Mouse (Mus musculus) ES-Bruce4 (cell line): Measurements from ENCODE around the gene Asna1. TPM values are rescaled to one million over a fixed set of nuclear protein-coding genes. Genes with fewer than 3 reads are reported as not detected.

ENCODE experiments used
- H3K27ac ChIP-seq: 2 replicates; pipeline ENCODE4 v1.5.1; 2012; ENCODE audit warnings: low read length, inconsistent platforms; ENCODE audit not compliant: insufficient read depth
- H3K27me3 ChIP-seq: 2 replicates; pipeline ENCODE4 v1.6.1; 2012; ENCODE audit warnings: mild to moderate bottlenecking, low read length, inconsistent platforms; ENCODE audit not compliant: control insufficient read depth, poor library complexity, insufficient read depth, severe bottlenecking
- H3K36me3 ChIP-seq: 2 replicates; pipeline ENCODE4 v1.6.1; 2012; ENCODE audit warnings: inconsistent platforms, mild to moderate bottlenecking, low read length, moderate library complexity; ENCODE audit not compliant: control insufficient read depth, poor library complexity, insufficient read depth, severe bottlenecking
- H3K4me1 ChIP-seq: one replicate; pipeline ENCODE4 v1.8.1; 2011; ENCODE audit warnings: low read length; ENCODE audit not compliant: control insufficient read depth, insufficient read depth
- H3K4me3 ChIP-seq: 2 replicates; pipeline ENCODE4 v1.5.1; 2011; ENCODE audit warnings: low read depth, mild to moderate bottlenecking, low read length
- H3K9ac ChIP-seq: 2 replicates; pipeline ENCODE4 v1.6.1; 2012; ENCODE audit warnings: low read depth, mild to moderate bottlenecking, inconsistent platforms; ENCODE audit not compliant: poor library complexity, severe bottlenecking
- H3K9me3 ChIP-seq: replicated peaks from 2 replicates; pipeline ENCODE4 v1.6.1; 2012; ENCODE audit warnings: mild to moderate bottlenecking, low read length, inconsistent platforms; ENCODE audit not compliant: control insufficient read depth, poor library complexity, insufficient read depth, severe bottlenecking
- CTCF ChIP-seq: IDR thresholded peaks from one replicate; pipeline ENCODE4 v1.8.1; 2011; ENCODE audit warnings: low read depth, low read length
- EP300 ChIP-seq: IDR thresholded peaks from 2 replicates; pipeline ENCODE4 v1.6.1; 2011; ENCODE audit warnings: low read depth, low read length; ENCODE audit not compliant: insufficient read depth
- POLR2A ChIP-seq: IDR thresholded peaks from one replicate; pipeline ENCODE4 v1.8.1; 2011; ENCODE audit warnings: low read length; ENCODE audit not compliant: insufficient read depth
- polyA plus RNA-seq: library from polyadenylated mRNA; stranded (reverse); fragments of >200 nt; gene quantifications from 2 replicates; pipeline ENCODE4 v1.2.4, GENCODE M21; 2011; ENCODE audit warnings: low read depth; ENCODE audit not compliant: missing spikeins, insufficient read depth, insufficient read length

The Asna1 gene
- polyA plus RNA-seq, 1 experiment = 171 TPM

GRCm38 (mm10) chr8:84985049-84985683 lies 39.9 kb downstream of the Asna1 start:
- Histone ChIP-seq H3K27ac (peak overlapping the region; percentile 79), H3K4me1 (peaks cover 10% of the 10 kb centered on the region), H3K4me3 (peak overlapping the region; percentile 73), H3K9me3 (no peaks in the 10 kb centered on the region), H3K36me3 (no peaks in the 10 kb centered on the region), H3K9ac (peak overlapping the region; percentile 74), H3K27me3 (no peaks in the 10 kb centered on the region)
- TF ChIP-seq EP300 (no peak), POLR2A (no peak)

GRCm38 (mm10) chr8:84984294-84985048 lies 40.6 kb downstream of the Asna1 start:
- H3K4me3 ChIP-seq = peak overlapping the region; percentile 73; the same call in 1 of the 2 replicates
- H3K27ac ChIP-seq = peak overlapping the region; percentile 79
- H3K27me3 ChIP-seq = no peaks in the 10 kb centered on the region
- H3K9ac ChIP-seq = peak overlapping the region; percentile 74
- H3K9me3 ChIP-seq = no peaks in the 10 kb centered on the region
- no peaks in the 10 kb centered on the region for H3K36me3 ChIP-seq
- TF ChIP-seq POLR2A (no peak), EP300 (peak; percentile 71; the same call in 1 of the 2 replicates), CTCF (no peak)
- peaks cover 10% of the 10 kb centered on the region for H3K4me1 ChIP-seq

- no peak overlapping the region for H3K27ac ChIP-seq
- no peak overlapping the region for H3K9ac ChIP-seq
- H3K9me3 ChIP-seq = no peaks in the 10 kb centered on the region
- no peaks in the 10 kb centered on the region for H3K27me3 ChIP-seq
- no peak overlapping the region for H3K4me3 ChIP-seq
- H3K4me1 ChIP-seq = peaks cover 7% of the 10 kb centered on the region
- TF ChIP-seq POLR2A (no peak), EP300 (no peak), CTCF (no peak)
- H3K36me3 ChIP-seq = no peaks in the 10 kb centered on the region
Measured at GRCm38 (mm10) chr8:84982499-84983011, 42.5 kb downstream of the Asna1 start.

- Histone ChIP-seq H3K27me3 (no peaks in the 10 kb centered on the region), H3K4me3 (no peak overlapping the region), H3K27ac (no peak overlapping the region), H3K9ac (no peak overlapping the region), H3K4me1 (peaks cover 7% of the 10 kb centered on the region), H3K9me3 (no peaks in the 10 kb centered on the region), H3K36me3 (no peaks in the 10 kb centered on the region)
- TF ChIP-seq POLR2A (no peak), EP300 (no peak), CTCF (no peak)
Measured at GRCm38 (mm10) chr8:84981644-84982498, 43.2 kb downstream of the Asna1 start.

- TF ChIP-seq POLR2A (no peak), CTCF (no peak), EP300 (no peak)
Measured at GRCm38 (mm10) chr8:84980622-84981358, 44.3 kb downstream of the Asna1 start.

More at GRCm38 (mm10) chr8:84980622-84981358, 44.3 kb downstream of the Asna1 start:
- Histone ChIP-seq H3K27me3 (no peaks in the 10 kb centered on the region), H3K27ac (peak overlapping the region; percentile 59), H3K36me3 (no peaks in the 10 kb centered on the region), H3K4me1 (peaks cover 7% of the 10 kb centered on the region), H3K9ac (peak overlapping the region; percentile 92), H3K9me3 (no peaks in the 10 kb centered on the region), H3K4me3 (peak overlapping the region; percentile 58)
